Mouse (Mus musculus) C2C12 (cell line): ENCODE measurements around the gene Gm10718. TPM values are rescaled to one million over a fixed set of nuclear protein-coding genes. Genes with fewer than 3 reads are reported as not detected.
"Not testable (repeated sequence)": the region's sequence is repeated elsewhere in the genome, so short reads cannot be mapped to it uniquely, and the experiment has no call there.

Experiments
- H3K27me3 ChIP-seq: one replicate; pipeline ENCODE4 v1.6.1; 2011; ENCODE audit not compliant: control insufficient read depth, insufficient read depth, insufficient read length
- H3K36me3 ChIP-seq: one replicate; pipeline ENCODE4 v1.6.1; 2011; ENCODE audit not compliant: control insufficient read depth, insufficient read depth
- H3K4me3 ChIP-seq: one replicate; pipeline ENCODE4 v1.5.1; 2011; ENCODE audit warnings: mild to moderate bottlenecking, control low read depth; ENCODE audit not compliant: poor library complexity, insufficient read depth, severe bottlenecking
- H3K79me2 ChIP-seq: one replicate; pipeline ENCODE4 v1.6.1; 2011; ENCODE audit not compliant: control insufficient read depth, insufficient read depth
- H3K79me3 ChIP-seq: one replicate; pipeline ENCODE4 v1.6.1; 2011; ENCODE audit warnings: low read depth, control low read depth
- H3ac ChIP-seq: one replicate; pipeline ENCODE3; 2011; ENCODE audit warnings: low read depth; ENCODE audit not compliant: control insufficient read depth, insufficient read length
- long read RNA-seq, 2 experiments: library from polyadenylated mRNA; unstranded; transcript quantifications; one replicate each; pipeline ENCODE4 v2.0.0; 2019 to 2020
- polyA plus RNA-seq: library from polyadenylated mRNA; unstranded; fragments of >200 nt; fragmentation: generic; extraction: Trizol; gene quantifications from one replicate; pipeline ENCODE4 v1.2.1, GENCODE M21; 2012; ENCODE audit warnings: missing spikeins

Gene Gm10718
- polyA plus RNA-seq: not detected
- long read RNA-seq, experiment 1: 0 reads
- long read RNA-seq, experiment 2: 0 reads

DNA sequence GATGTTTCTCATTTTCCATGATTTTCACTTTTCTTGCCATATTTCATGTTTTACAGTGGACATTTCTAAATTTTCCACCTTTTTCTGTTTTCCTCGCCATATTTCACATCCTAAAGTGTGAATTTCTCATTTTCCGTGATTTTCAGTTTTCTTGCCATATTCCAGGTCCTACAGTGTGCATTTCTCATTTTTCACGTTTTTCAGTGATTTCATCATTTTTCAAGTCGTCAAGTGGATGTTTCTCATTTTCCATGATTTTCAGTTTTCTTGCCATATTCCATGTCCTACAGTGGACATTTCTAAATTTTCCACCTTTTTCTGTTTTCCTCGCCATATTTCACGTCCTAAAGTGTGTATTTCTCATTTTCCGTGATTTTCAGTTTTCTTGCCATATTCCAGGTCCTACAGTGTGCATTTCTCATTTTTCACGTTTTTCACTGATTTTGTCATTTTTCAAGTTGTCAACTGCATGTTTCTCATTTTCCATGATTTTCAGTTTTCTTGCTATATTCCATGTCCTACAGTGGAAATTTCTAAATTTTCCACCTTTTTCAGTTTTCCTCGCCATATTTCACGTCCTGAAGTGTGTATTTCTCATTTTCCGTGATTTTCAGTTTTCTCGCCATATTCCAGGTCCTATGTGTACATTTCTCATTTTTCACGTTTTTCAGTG is at the start of gene Gm10718:
Gene Gm10718 (plus strand): TSS at position 236 of the 673 bp plus-strand sequence.
- not testable (repeated sequence) for H3K79me2 ChIP-seq, H3K4me3 ChIP-seq, H3K79me3 ChIP-seq, H3K27me3 ChIP-seq, H3K36me3 ChIP-seq, H3ac ChIP-seq

- H3K36me3 ChIP-seq, H3ac ChIP-seq, H3K4me3 ChIP-seq, H3K27me3 ChIP-seq, H3K79me3 ChIP-seq, H3K79me2 ChIP-seq: not testable (repeated sequence)
Observed at GRCm38 (mm10) chr9:3000445-3000972, 22.8 kb upstream of the Gm10718 start, which contains the start of gene Gm10722. Gene Gm10722, plus strand, starts transcription at chr9:3000922.

GRCm38 (mm10) chr9:3001006-3001405 is 22.3 kb upstream of the Gm10718 start:
- H3ac ChIP-seq, H3K79me3 ChIP-seq, H3K36me3 ChIP-seq: not testable (repeated sequence)

DNA sequence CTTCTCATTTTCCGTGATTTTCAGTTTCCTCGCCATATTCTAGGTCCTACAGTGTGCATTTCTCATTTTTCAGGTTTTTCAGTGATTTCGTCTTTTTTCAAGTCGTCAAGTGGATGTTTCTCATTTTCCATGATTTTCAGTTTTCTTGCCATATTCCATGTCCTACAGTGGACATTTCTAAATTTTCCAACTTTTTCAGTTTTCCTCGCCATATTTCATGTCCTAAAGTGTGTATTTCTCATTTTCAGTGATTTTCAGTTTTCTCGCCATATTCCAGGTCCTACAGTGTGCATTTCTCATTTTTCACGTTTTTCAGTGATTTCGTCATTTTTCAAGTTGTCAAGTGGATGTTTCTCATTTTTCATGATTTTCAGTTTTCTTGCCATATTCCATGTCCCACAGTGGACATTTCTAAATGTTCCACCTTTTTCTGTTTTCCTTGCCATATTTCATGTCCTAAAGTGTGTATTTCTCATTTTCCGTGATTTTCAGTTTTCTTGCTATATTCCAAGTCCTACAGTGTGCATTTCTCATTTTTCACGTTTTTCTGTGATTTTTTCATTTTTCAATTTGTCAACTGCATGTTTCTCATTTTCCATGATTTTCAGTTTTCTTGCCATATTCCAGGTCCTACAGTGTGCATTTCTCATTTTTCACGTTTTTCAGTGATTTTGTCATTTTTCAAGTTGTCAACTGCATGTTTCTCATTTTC is 21.2 kb upstream of the Gm10718 start:
- not testable (repeated sequence) for H3K79me2 ChIP-seq, H3ac ChIP-seq, H3K79me3 ChIP-seq, H3K4me3 ChIP-seq, H3K36me3 ChIP-seq, H3K27me3 ChIP-seq

More at GRCm38 (mm10) chr9:3001006-3001405, 22.3 kb upstream of the Gm10718 start:
- H3K27me3 ChIP-seq, H3K79me2 ChIP-seq, H3K4me3 ChIP-seq: not testable (repeated sequence)

- not testable (repeated sequence) for H3K27me3 ChIP-seq, H3ac ChIP-seq, H3K36me3 ChIP-seq, H3K4me3 ChIP-seq, H3K79me2 ChIP-seq, H3K79me3 ChIP-seq
Observed at GRCm38 (mm10) chr9:3002794-3003396, 20.5 kb upstream of the Gm10718 start, which contains the start of gene Gm11168. Gene Gm11168, plus strand, starts transcription at chr9:3003346.

DNA sequence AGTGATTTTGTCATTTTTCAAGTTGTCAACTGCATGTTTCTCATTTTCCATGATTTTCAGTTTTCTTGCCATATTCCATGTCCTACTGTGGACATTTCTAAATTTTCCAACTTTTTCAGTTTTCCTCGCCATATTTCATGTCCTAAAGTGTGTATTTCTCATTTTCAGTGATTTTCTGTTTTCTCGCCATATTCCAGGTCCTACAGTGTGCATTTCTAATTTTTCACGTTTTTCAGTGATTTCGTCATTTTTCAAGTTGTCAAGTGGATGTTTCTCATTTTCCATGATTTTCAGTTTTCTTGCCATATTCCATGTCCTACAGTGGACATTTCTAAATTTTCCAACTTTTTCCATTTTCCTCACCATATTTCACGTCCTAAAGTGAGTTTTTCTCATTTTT is 17.2 kb upstream of the Gm10718 start:
- not testable (repeated sequence) for H3ac ChIP-seq, H3K79me3 ChIP-seq

DNA sequence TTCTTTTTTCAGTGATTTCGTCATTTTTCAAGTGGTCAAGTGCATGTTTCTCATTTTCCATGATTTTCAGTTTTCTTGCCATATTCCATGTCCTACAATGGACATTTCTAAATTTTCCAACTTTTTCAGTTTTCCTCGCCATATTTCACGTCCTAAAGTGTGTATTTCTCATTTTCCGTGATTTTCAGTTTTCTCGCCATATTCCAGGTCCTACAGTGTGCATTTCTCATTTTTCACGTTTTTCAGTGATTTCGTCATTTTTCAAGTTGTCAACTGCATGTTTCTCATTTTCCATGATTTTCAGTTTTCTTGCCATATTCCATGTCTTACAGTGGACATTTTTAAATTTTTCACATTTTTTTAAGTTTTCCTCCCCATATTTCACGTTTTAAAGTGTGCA is 16.7 kb upstream of the Gm10718 start:
- not testable (repeated sequence) for H3ac ChIP-seq, H3K36me3 ChIP-seq, H3K4me3 ChIP-seq, H3K27me3 ChIP-seq, H3K79me3 ChIP-seq, H3K79me2 ChIP-seq

More for the DNA sequence above, 17.2 kb upstream of the Gm10718 start:
- not testable (repeated sequence) for H3K36me3 ChIP-seq, H3K27me3 ChIP-seq, H3K79me2 ChIP-seq, H3K4me3 ChIP-seq

DNA sequence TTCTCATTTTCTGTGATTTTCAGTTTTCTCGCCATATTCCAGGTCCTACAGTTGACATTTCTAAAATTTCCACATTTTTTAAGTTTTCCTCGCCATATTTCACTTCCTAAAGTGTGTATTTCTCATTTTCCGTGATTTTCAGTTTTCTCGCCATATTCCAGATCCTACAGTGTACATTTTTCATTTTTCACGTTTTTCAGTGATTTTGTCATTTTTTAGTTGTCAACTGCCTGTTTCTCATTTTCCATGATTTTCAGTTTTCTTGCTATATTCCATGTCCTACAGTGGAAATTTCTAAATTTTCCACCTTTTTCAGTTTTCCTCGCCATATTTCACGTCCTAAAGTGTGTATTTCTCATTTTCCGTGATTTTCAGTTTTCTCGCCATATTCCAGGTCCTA is 16.1 kb upstream of the Gm10718 start:
- not testable (repeated sequence) for H3K4me3 ChIP-seq, H3K79me3 ChIP-seq, H3K79me2 ChIP-seq, H3K27me3 ChIP-seq, H3K36me3 ChIP-seq, H3ac ChIP-seq

GRCm38 (mm10) chr9:3009331-3009730 is 14.0 kb upstream of the Gm10718 start:
- H3K79me2 ChIP-seq, H3ac ChIP-seq, H3K27me3 ChIP-seq, H3K79me3 ChIP-seq, H3K4me3 ChIP-seq, H3K36me3 ChIP-seq: not testable (repeated sequence)

DNA sequence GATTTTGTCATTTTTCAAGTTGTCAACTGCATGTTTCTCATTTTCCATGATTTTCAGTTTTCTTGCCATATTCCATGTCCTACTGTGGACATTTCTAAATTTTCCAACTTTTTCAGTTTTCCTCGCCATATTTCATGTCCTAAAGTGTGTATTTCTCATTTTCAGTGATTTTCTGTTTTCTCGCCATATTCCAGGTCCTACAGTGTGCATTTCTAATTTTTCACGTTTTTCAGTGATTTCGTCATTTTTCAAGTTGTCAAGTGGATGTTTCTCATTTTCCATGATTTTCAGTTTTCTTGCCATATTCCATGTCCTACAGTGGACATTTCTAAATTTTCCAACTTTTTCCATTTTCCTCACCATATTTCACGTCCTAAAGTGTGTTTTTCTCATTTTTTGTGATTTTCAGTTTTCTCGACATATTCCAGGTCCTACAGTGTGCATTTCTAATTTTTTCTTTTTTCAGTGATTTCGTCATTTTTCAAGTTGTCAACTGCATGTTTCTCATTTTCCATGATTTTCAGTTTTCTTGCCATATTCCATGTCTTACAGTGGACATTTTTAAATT is 11.2 kb upstream of the Gm10718 start:
- H3K36me3 ChIP-seq, H3K79me3 ChIP-seq, H3K79me2 ChIP-seq: not testable (repeated sequence)

GRCm38 (mm10) chr9:3012733-3013279 is 10.5 kb upstream of the Gm10718 start, which contains the start of gene Gm10721:
Gene Gm10721, plus strand, starts transcription at chr9:3013140.
- H3K27me3 ChIP-seq, H3K4me3 ChIP-seq, H3ac ChIP-seq, H3K79me2 ChIP-seq, H3K79me3 ChIP-seq, H3K36me3 ChIP-seq: not testable (repeated sequence)

More for the DNA sequence above, 11.2 kb upstream of the Gm10718 start:
- H3K27me3 ChIP-seq, H3ac ChIP-seq, H3K4me3 ChIP-seq: not testable (repeated sequence)
